Mouse (Mus musculus) myocyte (in vitro differentiated cells): ENCODE data around the gene Vamp9.

Experiments
- POLR2A ChIP-seq: IDR thresholded peaks from one replicate; pipeline ENCODE4 v1.6.1; 2011; ENCODE audit warnings: low read depth, mild to moderate bottlenecking, control low read depth, moderate library complexity; ENCODE audit not compliant: insufficient read length
- TCF12 ChIP-seq: IDR thresholded peaks from one replicate; pipeline ENCODE4 v1.6.1; 2011; ENCODE audit warnings: mild to moderate bottlenecking, control low read depth; ENCODE audit not compliant: poor library complexity, insufficient read depth, severe bottlenecking
- USF1 ChIP-seq: IDR thresholded peaks from one replicate; pipeline ENCODE4 v1.6.1; 2011; ENCODE audit warnings: low read depth, mild to moderate bottlenecking, control low read depth, moderate library complexity

- TF ChIP-seq POLR2A: no peak
- TF ChIP-seq USF1: no peak
- no peak for TF ChIP-seq TCF12
Observed at GRCm38 (mm10) chr5:99882441-99882840, 23.6 kb upstream of the Vamp9 start.
